Mouse (Mus musculus): ENCODE data around the gene Il17rd. TPM values are rescaled to one million over a fixed set of nuclear protein-coding genes. Genes with fewer than 3 reads are reported as not detected.
A peak's percentile ranks its signal among the peaks of the same experiment; 100 is the strongest.

Gene Il17rd
- polyA plus RNA-seq, 1 experiment = 0.99 TPM

DNA sequence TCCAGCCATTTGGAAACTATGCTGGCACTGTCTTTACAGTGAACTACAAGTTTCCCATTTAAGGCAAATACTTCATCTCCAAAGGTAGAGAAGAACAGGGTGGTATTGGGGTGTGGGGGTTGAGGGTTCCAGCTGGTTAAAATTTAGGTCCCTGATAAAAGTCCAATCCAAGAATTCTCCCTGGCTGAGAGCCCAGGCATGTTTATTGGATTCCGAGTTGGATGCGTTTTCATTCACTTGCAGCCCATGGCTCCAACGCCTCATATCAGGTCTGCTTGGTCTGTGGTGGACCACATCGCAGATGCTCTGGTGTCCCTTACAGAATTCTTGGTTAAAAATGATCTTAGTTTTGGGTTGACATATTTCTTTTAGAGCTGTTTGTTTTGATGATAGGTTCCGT is 4.7 kb downstream of the Il17rd start:
- TF ChIP-seq POLR2A (IDR thresholded peaks at IDR 0.05; ENCODE audit: low read depth, low read length) = no peak
- TF ChIP-seq CTCF (IDR thresholded peaks at IDR 0.05; ENCODE audit: extremely low read depth, insufficient read depth, insufficient read length, insufficient replicate concordance) = no peak
- no peak for DNase-seq (ENCODE audit: low read depth in 1 of 2, low spot score in 2 of 2)
- Histone ChIP-seq H3K4me3 (ENCODE audit: extremely low read depth, insufficient read depth, insufficient read length) (no peak overlapping the region), H3K4me1 (ENCODE audit: control insufficient read depth, insufficient read depth, insufficient read length) (peaks cover 19% of the 10 kb centered on the region), H3K27me3 (ENCODE audit: control insufficient read depth, insufficient read depth, low read length) (peaks cover 8% of the 10 kb centered on the region), H3K27ac (ENCODE audit: insufficient read depth, low read length) (no peak overlapping the region), H3K36me3 (ENCODE audit: control insufficient read depth, insufficient read depth, low read length) (no peaks in the 10 kb centered on the region)
- WGBS = 75% methylated on average over 5 of the region's 5 CpGs

DNA sequence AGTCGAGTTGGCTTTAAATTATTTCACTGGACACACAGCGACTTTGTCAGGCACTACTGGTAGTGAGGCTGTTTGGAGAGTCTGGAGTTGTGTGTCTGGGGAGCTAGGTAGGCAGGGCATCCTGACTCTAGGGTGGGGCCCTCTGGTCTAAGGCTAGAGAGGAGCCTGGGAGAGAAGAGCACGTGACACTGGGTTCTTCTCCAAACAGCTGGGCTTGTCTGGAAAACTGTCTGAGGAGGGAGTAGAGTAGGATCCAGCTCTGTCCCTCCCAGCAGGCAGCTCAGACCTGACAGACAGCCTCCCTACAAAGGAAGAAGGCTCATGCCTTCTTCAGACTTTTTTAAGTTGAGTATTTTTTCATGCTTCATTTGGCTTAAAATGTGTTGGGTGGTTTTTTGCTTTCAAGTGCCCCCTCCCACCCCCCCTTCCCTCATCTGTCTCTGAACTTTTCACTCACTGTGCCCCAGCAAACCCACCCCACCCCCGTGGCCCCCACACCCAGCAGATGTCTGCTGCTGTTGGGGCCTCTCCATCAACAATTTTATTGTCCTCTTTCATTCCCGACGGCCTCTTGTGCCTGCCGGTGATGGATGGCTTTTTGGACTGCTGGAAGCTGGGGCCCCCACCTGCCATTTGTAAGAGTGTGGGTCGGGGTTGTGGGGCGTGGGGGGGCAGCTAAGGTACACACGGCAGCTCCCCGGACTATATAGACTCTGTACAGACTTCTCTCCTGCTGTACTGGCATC is 5.7 kb downstream of the Il17rd start:
- H3K4me1 ChIP-seq (ENCODE audit: control insufficient read depth, insufficient read depth, insufficient read length) = peaks cover 19% of the 10 kb centered on the region
- WGBS = 8% methylated on average over 11 of the region's 11 CpGs
- H3K36me3 ChIP-seq (ENCODE audit: control insufficient read depth, insufficient read depth, low read length) = no peaks in the 10 kb centered on the region
- TF ChIP-seq CTCF (IDR thresholded peaks at IDR 0.05; ENCODE audit: extremely low read depth, insufficient read depth, insufficient read length, insufficient replicate concordance) (no peak), POLR2A (IDR thresholded peaks at IDR 0.05; ENCODE audit: low read depth, low read length) (no peak)
- DNase-seq (ENCODE audit: low read depth in 1 of 2, low spot score in 2 of 2) = no peak
- peaks cover 3% of the 10 kb centered on the region; the same call in 1 of the 2 replicates for H3K27me3 ChIP-seq (ENCODE audit: control insufficient read depth, insufficient read depth, low read length)
- H3K27ac ChIP-seq (ENCODE audit: insufficient read depth, low read length) = no peak overlapping the region
- no peak overlapping the region for H3K4me3 ChIP-seq (ENCODE audit: extremely low read depth, insufficient read depth, insufficient read length)

DNA sequence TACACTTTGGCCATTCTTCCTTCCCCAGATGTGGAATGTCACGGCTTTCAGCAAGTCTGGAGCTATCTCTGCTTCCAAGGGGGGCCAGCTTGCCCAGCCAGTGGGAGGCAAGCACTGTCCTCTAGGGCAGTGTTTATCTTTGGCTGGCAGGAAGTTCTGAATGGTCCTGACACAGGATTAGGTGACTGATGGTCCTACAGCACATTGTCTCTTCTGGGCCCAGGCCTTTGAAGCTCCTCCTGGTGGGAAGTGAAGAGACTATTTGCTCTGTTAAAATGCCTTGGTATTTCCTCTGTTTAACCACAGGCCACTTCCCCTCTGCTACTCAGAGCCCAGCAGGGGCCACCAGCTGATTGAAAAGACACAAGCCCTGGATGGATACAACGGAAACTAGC is 6.2 kb downstream of the Il17rd start:
- Histone ChIP-seq H3K27ac (ENCODE audit: insufficient read depth, low read length) (no peak overlapping the region), H3K4me1 (ENCODE audit: control insufficient read depth, insufficient read depth, insufficient read length) (peaks cover 16% of the 10 kb centered on the region; the same call in 1 of the 2 replicates), H3K36me3 (ENCODE audit: control insufficient read depth, insufficient read depth, low read length) (no peaks in the 10 kb centered on the region), H3K4me3 (ENCODE audit: extremely low read depth, insufficient read depth, insufficient read length) (no peak overlapping the region), H3K27me3 (ENCODE audit: control insufficient read depth, insufficient read depth, low read length) (0 out of 2 replicates have a peak, but pooled peaks cover 1% of the 10 kb centered on the region)
- WGBS = 7% methylated on average over 2 of the region's 2 CpGs
- peak; percentile 25 to 44 for DNase-seq (ENCODE audit: low read depth in 1 of 2, low spot score in 2 of 2)
- TF ChIP-seq CTCF (IDR thresholded peaks at IDR 0.05; ENCODE audit: extremely low read depth, insufficient read depth, insufficient read length, insufficient replicate concordance) = no peak
- TF ChIP-seq POLR2A (IDR thresholded peaks at IDR 0.05; ENCODE audit: low read depth, low read length) = no peak

DNA sequence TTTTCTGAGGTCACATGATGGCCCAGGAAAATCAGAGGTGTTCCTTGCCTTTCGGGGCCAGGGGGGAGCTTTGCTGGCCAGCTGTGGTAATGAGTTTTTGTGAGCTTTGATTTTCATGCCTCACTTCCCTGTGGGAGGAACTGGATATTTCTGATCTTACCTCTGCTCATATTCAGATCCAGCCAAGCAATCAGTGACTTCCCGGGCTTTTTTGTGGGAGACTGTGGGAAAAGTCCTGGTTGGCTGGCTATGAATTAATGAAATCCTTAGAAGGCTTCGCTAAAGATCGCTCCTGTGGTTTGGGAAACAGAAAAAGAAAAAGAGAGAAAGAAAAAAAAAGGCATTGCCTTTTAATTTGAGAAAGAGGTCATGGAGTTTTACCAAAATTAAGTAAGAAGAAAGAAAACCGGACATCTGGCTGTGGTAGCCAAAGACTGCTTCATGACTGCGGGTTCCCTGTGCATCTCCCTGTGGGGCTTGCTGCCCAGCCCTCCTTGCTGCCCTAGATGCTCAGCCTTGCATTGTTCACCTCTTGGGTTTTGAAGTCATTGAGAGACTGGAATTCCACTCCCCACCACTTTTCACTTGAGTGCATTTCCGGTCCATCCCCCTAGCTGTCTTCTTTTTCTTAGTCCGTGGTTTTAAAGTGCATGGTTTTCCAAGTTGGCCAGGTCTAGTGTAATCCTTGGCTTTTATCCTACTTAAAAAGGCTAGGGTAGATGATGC is 9.7 kb downstream of the Il17rd start:
- no peaks in the 10 kb centered on the region for H3K36me3 ChIP-seq (ENCODE audit: control insufficient read depth, insufficient read depth, low read length)
- whole genome bisulfite sequencing = 85% methylated on average over 8 of the region's 8 CpGs
- H3K4me1 ChIP-seq (ENCODE audit: control insufficient read depth, insufficient read depth, insufficient read length) = peaks cover 9% of the 10 kb centered on the region; the same call in 1 of the 2 replicates
- DNase-seq (ENCODE audit: low read depth in 1 of 2, low spot score in 2 of 2) = no peak
- no peaks in the 10 kb centered on the region for H3K27me3 ChIP-seq (ENCODE audit: control insufficient read depth, insufficient read depth, low read length)
- H3K4me3 ChIP-seq (ENCODE audit: extremely low read depth, insufficient read depth, insufficient read length) = no peak overlapping the region
- no peak for TF ChIP-seq POLR2A (IDR thresholded peaks at IDR 0.05; ENCODE audit: low read depth, low read length)
- TF ChIP-seq CTCF (IDR thresholded peaks at IDR 0.05; ENCODE audit: extremely low read depth, insufficient read depth, insufficient read length, insufficient replicate concordance) = no peak
- no peak overlapping the region for H3K27ac ChIP-seq (ENCODE audit: insufficient read depth, low read length)

DNA sequence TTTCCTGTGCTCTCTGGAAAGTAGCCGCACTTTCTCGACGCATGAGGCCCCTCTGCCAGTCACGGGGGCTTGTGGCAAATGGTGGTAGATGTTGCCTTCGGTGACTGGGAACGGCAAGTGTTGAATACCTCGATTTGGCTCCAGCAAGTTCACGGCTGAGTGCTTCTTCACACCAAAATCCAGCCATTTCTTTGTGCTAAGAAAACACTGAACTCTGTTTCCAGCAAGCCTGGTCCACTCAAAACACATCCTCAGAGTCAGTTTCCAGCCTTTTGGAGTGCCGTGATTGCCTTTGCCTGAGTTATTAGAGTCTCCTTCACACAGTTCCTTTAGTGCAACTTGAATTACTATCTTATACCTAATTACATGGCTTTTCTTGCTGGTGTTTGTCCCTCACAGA is 11.3 kb downstream of the Il17rd start:
- Histone ChIP-seq H3K4me3 (ENCODE audit: extremely low read depth, insufficient read depth, insufficient read length) (no peak overlapping the region), H3K27ac (ENCODE audit: insufficient read depth, low read length) (no peak overlapping the region), H3K27me3 (ENCODE audit: control insufficient read depth, insufficient read depth, low read length) (no peaks in the 10 kb centered on the region), H3K36me3 (ENCODE audit: control insufficient read depth, insufficient read depth, low read length) (no peaks in the 10 kb centered on the region), H3K4me1 (ENCODE audit: control insufficient read depth, insufficient read depth, insufficient read length) (no peaks in the 10 kb centered on the region; the same call in 1 of the 2 replicates)
- DNase-seq (ENCODE audit: low read depth in 1 of 2, low spot score in 2 of 2) = no peak
- WGBS = 82% methylated on average over 9 of the region's 9 CpGs
- TF ChIP-seq CTCF (IDR thresholded peaks at IDR 0.05; ENCODE audit: extremely low read depth, insufficient read depth, insufficient read length, insufficient replicate concordance) (no peak), POLR2A (IDR thresholded peaks at IDR 0.05; ENCODE audit: low read depth, low read length) (no peak)

DNA sequence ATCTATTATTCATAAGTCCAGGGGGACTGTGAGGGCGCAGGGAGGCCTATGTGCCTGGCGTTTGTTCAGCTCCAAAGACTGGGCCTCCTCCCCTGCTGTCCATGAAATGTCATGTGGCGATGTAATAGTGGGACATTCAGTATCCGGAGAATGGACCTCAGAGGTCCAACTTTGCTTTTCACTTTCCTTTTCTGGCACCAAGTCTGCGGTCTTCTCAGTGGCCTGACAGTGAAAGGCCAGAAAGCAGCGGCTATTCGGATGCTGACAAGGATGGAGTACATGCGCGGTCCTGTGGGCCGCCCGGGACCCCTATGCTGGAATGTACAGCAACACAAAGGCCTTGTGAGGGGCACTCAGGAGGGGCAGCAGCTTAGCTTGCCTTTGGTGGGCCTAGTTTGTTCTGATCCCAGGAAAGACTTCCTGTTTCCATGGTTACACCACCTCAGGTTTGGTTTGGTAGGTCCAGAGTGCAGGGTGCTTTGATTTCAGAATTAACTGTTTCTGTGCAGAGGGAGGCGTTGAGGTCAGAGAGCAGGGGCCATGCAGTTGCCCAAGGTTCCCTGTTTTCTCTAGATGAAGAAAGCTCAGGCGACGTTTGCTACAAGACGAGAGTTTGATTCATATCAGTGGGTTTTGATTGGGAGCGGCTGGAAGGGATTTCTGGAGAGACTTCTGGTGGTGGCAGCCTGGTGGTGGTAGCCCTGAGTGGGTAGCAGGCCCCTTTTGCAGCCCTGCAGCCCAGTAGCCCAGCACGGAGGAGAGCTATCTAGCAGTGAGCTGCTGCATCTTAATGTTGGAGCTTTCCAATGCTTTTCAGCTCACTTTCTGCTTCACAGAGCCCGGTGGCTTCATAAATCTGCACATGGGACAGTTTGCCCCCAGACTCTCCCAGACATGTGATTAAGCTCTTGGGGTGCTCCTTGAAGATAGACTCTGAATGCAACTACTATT is 12.1 kb downstream of the Il17rd start:
- Histone ChIP-seq H3K4me1 (ENCODE audit: control insufficient read depth, insufficient read depth, insufficient read length) (no peaks in the 10 kb centered on the region), H3K27me3 (ENCODE audit: control insufficient read depth, insufficient read depth, low read length) (no peaks in the 10 kb centered on the region), H3K4me3 (ENCODE audit: extremely low read depth, insufficient read depth, insufficient read length) (no peak overlapping the region), H3K36me3 (ENCODE audit: control insufficient read depth, insufficient read depth, low read length) (no peaks in the 10 kb centered on the region), H3K27ac (ENCODE audit: insufficient read depth, low read length) (no peak overlapping the region)
- no peak for DNase-seq (ENCODE audit: low read depth in 1 of 2, low spot score in 2 of 2)
- TF ChIP-seq POLR2A (IDR thresholded peaks at IDR 0.05; ENCODE audit: low read depth, low read length) = no peak
- no peak for TF ChIP-seq CTCF (IDR thresholded peaks at IDR 0.05; ENCODE audit: extremely low read depth, insufficient read depth, insufficient read length, insufficient replicate concordance)
- 87% methylated on average over 18 of the region's 18 CpGs for WGBS

Measured in spleen, adult 2 months (tissue).